Mouse (Mus musculus) cortical plate, adult 2 months (tissue): Measurements from ENCODE around the gene Iltifb.

Experiments
- CTCF ChIP-seq: fragments of 200-500 bp; IDR thresholded peaks from 2 replicates; pipeline ENCODE4 v1.5.1; 2011; ENCODE audit warnings: mild to moderate bottlenecking, control low read depth, low read length; ENCODE audit not compliant: insufficient read depth; ENCODE audit errors: extremely low read depth
- POLR2A ChIP-seq: fragments of 200-500 bp; IDR thresholded peaks from 2 replicates; pipeline ENCODE4 v1.6.1; 2011; ENCODE audit warnings: mild to moderate bottlenecking, low read length, control low read depth; ENCODE audit not compliant: insufficient read depth; ENCODE audit errors: extremely low read depth

DNA sequence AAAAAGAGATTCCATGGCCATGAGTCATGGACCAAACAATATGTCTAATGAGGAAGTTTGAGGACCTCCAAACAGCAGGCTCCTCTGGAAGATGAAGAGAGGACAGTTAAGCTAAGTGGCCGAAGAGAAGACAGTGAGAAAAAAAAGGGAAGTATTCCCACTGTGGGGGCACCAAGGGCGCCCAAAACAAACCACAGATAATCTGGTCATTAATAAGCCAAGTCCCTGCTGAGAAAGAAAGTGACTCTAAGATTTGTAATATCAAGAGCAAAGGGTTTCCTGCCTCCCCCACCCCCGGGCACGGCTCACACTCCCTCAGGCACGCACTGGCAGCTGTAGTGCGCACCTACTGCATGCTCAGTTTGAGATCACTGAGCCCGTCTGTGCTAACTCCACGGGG is 24.2 kb upstream of the Iltifb start:
- TF ChIP-seq POLR2A (no peak), CTCF (no peak)
